Mouse (Mus musculus) kidney, postnatal 14 days (tissue): ENCODE measurements around the gene 2510009E07Rik.

Experiments
- DNase-seq: peaks from one replicate; pipeline ENCODE4 v3.0.0; 2022; ENCODE audit warnings: mixed read lengths

The 2510009E07Rik gene

DNA sequence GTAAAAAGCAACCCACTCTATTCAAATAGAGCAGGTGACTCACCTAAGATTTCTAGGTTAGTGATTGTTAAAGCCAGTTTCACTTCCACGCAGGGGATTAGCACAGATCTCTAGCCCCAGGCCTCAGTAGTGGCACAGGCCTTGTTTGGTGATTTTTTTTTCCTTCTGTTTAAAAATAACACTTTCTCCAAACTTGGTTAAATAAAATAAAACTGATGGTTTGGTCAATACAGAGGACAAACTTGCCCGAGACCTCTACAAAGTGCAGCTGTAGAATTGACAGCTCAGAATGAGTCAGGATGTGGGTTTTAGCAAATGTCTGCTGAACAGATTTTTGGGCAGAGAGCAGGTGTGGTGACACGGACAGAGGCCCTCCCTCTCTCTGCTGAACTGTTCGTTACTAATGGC is 62.6 kb downstream of the 2510009E07Rik start:
- DNase-seq: no peak

DNA sequence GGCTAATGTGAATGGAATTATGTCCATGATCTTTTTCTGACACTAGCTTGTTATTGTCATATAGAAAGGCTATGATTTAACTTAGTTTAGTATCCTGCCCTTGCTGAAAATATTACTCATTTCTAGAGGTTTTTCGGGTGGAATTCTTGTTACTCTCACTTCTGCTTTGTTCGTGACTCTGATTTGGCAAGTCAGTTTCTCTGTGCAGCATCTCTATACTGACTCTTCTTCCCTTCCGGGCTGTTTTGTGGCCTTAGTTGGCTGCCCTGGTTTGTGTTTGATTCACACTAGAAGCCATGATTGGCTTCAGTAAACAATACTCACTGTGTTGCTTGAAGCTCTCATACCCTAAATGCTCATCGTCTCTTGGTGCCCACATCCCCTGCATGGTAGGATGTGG is 63.9 kb downstream of the 2510009E07Rik start:
- no peak for DNase-seq

DNA sequence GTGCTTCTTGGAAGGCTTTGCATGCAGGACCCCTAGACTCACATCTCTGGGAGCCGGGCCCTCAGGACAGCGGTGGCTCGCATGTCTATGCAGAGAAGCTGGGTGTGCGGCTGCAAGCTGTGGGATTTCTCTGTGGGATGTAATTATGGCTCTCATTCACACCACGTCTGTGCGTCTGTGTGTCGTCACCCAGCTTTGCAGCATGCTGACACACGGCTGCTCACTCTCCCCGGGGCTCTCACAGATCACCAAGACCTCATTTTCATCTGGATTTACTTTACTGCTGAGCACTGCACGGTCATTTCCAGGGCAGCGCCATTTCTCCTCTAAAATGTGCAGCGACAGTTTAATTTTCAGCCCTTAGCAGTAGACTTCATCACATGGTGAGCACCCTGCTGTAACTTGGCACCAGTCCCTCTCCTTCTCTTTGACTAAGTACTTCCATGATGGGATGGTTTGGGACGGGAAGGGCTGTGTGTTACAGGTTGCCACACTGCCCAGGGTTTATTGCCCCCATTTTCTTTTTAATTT is 66.3 kb downstream of the 2510009E07Rik start:
- DNase-seq: no peak

DNA sequence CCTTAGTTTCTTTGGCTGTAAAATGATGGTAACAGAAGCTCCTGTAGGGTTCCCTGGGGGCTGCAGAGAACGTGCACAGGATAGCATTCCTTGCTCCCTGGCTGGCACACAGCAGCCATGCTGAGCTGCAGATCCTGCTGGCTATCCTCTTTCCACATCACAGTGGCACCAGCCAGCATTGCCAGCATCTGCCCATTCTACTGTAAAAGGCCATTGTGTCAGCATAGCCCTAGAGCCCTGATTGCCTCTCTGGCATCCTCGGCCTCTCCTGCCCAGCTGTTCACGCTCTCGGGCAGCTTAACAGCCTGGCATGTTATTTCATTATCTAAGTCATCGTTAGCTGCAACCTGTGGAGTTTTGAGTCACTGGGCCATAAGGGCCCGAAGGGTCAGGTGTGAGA is 67.2 kb downstream of the 2510009E07Rik start:
- no peak for DNase-seq

DNA sequence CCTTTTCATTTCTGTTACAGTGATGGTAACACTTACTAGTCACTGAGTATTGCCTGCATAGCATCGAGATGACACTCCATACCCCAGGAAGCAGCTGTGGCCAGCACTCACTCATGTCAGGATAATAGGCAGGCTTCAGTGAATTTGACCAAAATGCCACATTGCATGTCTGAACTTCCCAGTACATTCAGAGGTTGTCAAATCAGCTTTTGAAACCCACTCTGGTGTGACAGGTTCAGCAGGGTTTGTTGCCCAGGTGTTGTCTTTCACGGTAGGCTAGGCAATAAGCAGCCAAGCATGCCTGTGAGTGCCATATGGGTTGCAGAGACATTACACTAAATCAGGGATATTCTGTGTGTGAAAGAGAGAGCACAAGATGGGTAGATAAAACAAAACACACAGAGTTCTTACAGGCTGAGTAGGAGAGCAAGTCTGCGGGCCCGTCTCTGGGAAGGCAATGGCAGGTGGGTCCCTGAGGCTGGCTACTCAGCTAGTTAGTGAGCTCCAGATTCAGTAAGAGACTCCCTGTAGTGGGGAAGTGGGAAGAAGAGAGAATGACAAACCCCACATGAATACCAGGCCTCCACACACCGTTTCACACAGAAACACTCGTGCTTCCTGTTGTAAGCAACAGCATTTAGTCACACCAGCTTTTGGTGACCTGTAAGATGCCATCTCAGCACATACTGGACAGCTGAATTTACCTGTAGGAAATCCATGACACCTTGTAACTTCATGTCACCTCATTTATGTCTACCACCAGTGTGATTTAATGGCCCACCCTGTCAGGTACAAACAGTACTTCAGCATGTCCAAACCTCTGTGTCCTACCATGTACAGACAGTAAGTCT is 68.5 kb downstream of the 2510009E07Rik start:
- DNase-seq: no peak

DNA sequence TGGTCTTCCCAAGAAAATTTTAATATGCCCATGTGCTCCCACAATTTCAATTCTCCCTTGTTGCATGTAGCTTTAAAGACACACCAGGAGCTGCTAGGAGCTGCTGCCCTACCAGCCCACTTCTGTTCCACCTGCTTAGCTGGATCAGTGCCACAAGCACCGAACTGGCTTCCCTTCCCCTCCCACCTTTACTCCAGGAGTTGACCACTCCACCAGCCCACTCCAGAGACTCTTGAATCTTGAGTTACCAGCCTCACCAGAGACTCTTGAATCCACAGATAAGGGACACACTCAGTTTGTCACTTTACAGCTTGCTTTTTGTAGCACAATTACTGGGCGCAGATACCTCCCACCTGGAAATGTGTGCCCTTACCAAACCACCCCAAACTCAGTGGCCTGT is 73.8 kb downstream of the 2510009E07Rik start:
- DNase-seq: no peak

GRCm38 (mm10) chr16:21615802-21616201 is 78.7 kb downstream of the 2510009E07Rik start:
- DNase-seq: peak; percentile 42

- DNase-seq: no peak
Measured at GRCm38 (mm10) chr16:21610473-21610872, 84.0 kb downstream of the 2510009E07Rik start.

DNA sequence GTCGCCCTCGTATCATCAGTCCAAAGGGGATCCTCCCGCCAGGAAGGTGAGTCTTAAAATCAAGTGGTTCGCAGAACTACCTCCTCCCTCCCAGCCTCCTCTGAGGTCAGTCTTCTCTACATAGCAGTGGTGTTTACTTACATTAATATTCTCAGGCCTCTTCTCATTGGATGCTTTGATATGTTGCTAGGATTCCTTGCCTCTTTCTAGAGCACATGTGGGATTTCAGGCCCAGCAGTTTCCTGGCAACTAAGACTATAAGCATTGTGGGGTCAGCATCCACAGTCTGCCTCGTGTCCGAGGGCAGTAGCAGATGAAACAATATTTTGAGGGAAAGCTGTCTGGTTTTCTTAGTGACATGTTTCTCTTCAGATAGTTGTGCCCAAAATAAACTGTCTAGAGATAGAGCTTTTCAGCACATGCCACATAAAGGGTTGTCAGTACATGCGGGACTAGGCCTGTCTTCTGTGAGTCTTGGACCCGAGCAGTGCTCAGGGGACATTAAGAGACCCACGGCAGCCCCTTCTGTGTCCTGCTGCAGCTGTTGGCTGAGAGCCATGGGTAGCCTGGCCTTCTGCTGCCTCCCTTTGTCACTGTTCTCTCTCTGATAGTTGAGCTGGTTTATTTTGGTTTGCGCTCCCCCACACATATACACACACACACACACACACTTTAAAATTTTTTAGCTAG is 86.1 kb downstream of the 2510009E07Rik start:
- peak; percentile 22 for DNase-seq

DNA sequence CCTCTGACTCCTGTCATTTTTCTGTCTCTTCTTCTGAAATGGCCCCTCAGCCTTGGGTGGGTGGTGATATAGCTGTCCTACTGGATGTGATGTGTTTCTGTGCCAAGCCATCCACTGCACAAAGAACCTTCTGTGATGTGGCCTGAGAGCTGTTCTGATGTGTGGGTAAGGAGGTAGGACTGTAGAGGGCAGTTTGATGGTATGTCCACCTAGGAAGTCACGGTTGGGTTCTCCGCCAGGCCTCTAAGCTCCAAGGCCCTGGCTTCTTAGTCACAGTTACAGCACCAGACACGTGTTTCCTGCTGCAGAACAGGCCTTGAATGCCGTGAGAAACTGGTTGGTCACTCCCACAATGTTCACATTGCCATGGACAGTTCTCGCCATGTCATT is 86.8 kb downstream of the 2510009E07Rik start:
- no peak for DNase-seq

GRCm38 (mm10) chr16:21607021-21607650 is 87.3 kb downstream of the 2510009E07Rik start:
- peak; percentile 59 for DNase-seq

DNA sequence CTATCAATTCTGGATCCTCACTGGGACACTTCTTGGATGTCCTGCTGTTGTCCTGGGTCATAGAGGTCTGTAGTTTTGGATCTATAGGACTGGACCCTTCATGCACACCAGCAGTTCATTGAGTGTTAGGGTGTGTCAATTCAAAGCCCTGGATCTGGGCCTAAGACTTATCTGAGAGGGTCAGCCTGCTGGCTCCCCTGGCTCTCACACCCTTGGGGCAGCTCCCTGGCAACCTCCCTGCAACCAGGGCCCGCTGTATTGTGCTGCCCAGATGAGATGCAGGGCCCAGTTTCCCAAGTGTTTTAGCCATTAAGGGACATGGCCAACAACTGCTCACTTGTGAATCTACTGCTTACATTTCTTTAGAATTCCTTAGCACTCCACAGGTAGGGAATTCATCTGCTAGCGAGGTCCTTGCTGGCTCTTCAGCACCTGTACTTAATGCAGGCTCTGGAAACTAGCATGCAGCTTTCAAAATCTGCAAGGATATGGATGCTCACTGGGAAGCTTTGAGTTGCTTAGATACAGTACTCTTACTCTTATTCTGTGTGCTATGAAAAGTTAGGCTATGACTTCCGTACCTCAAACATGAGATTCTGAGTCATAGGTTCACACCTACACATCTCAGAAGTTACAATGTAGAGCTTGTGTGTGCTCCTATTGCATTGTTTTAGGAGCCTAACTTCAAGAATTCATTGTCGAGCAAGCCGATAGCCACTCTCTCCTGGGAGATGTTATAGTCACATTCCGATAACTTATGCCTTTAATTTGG is 88.0 kb downstream of the 2510009E07Rik start:
- DNase-seq: no peak

DNA sequence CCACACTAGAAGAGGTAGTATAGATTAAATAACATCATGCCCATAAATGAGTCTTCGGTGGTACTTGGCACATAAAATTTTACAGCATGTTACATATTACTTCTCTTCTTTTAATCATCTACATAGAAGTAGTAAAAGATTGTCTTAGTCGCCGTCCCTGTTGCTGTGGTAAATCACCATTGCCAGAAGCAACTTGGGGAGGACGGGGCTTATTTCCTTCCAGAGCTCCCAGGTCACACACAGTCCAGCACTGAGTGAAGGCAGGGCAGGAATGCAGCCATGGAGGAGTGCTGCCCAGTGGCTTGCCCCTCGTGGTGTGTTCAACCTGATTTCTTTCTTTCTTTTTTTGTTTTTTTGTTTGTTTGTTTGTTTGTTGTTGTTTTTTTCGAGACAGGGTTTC is 90.1 kb downstream of the 2510009E07Rik start:
- peak; percentile 41 for DNase-seq
